Comparison of ENCODE assay signal across 10 mouse cellular contexts in the genomic region with DNA sequence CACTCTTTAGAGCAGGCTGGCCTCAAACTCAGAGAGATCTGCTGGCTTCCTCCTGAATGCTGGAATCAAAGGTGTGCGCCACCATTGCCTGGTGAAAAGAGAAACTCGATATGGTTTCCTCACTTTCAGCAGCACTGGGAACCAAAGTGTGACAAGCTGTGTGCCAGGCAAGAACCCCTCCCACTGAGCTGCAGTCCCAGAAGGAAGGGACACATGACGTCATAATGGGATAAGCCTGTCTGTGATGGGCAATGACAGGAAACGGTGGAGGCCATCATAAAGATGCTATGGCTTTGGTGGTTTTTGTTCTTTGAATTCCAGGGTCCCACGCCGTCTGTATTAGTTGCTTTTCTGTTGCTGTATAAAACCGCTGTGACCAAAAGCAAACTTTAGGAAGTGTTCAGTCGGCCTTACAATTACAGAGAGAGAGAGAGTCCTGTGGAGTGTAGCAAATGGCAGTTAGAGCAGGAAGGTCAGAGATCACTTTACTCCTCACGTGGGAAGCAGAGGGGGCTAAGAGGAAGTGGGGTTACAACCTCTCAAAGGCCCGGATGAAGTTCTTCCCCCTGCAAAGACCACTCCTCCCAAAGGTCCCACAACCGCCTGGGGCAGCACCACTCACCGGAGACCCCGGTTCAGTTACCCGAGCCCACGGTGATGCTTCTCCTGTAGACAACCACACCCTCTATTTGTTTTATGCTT. TPM values are rescaled to one million over a fixed set of nuclear protein-coding genes. Genes with fewer than 3 reads are reported as not detected.
DNase-seq lines count a peak whose midpoint lies in the region; ATAC-seq lines count a peak whose summit lies in the region.
"Had no signal": no experiment of that assay in that cellular context is flagged by ENCODE, and none has a peak within 500 bp of the region (broad histone marks: within the 10 kb centered on the region; RNA-seq: fewer than 3 reads in every experiment).

No protein-coding gene starts in this region.

- 44% methylated on average over 15 of the region's 15 CpGs for WGBS in heart, embryonic 11.5 days (ENCODE audit: insufficient replicate concordance)

- peak overlapping the region; percentile 2; the same call in 1 of the 2 replicates for H3K4me2 ChIP-seq in heart, embryonic 11.5 days

- H3K27me3 ChIP-seq in heart, embryonic 11.5 days (ENCODE audit: control insufficient read depth, insufficient read depth, low read length) = no peaks in the 10 kb centered on the region
- H3K27me3 ChIP-seq: CH12.LX had no signal

- no peaks in the 10 kb centered on the region for H3K36me3 ChIP-seq in heart, embryonic 11.5 days (ENCODE audit: control insufficient read depth, insufficient read depth, low read length)

- no peak for ATAC-seq in heart, embryonic 11.5 days (replicated peaks; ENCODE audit: insufficient number of reproducible peaks, low FRiP score, low TSS enrichment)

- DNase-seq in heart, postnatal 25 days (ENCODE audit: low spot score) = no peak
- DNase-seq in embryo, embryonic 10 days (ENCODE audit: low spot score) = peak; percentile 57
- peak; percentile 20 for DNase-seq in kidney, postnatal 14 days
- DNase-seq in mesoderm, embryonic 11.5 days (ENCODE audit: low read depth, low spot score) = peak; percentile 56
- DNase-seq in right cerebral cortex, postnatal 14 days = no peak
- DNase-seq in T-cell, adult 2 months (ENCODE audit: low spot score) = no peak
- no peak for DNase-seq in cerebellum, postnatal 14 days
- DNase-seq: cerebellum, adult 9-11 months had no signal

- peaks cover 3% of the 10 kb centered on the region; the same call in 1 of the 2 replicates for H3K4me1 ChIP-seq in heart, embryonic 11.5 days (ENCODE audit: control insufficient read depth, insufficient read depth, low read length)

- H3K9me3 ChIP-seq in heart, embryonic 11.5 days (replicated peaks; ENCODE audit: control insufficient read depth, low read length) = no peaks in the 10 kb centered on the region

- H3K27ac ChIP-seq in heart, embryonic 11.5 days (ENCODE audit: low read depth, low read length) = peak overlapping the region; percentile 70

- H3K9ac ChIP-seq in heart, embryonic 11.5 days (ENCODE audit: low read depth, low read length) = peak overlapping the region; percentile 34; the same call in 1 of the 2 replicates

- H3K4me3 ChIP-seq in heart, embryonic 11.5 days (ENCODE audit: low read depth, low read length) = no peak overlapping the region

- intact Hi-C loops in heart, postnatal 25 days (cut with DNase I) = no loop called here

RNA-seq across cellular contexts. Expression of a gene that starts 39.7 kb away (rescaled TPM):
- 2,081 and 2,101 TPM in 2 replicates for polyA plus RNA-seq in heart, embryonic 11.5 days (2014; fragmentation: Nextera tagmentation; extraction: Ambion mirVana)
- total RNA-seq in heart, postnatal 25 days (2021) = 100 to 1,000 TPM; 104 to 120 TPM

RNA-seq across cellular contexts. Expression of a gene that starts 41.1 kb away (rescaled TPM):
- 20.9 and 23.1 TPM in 2 replicates for polyA plus RNA-seq in heart, embryonic 11.5 days (2014; fragmentation: Nextera tagmentation; extraction: Ambion mirVana)
- 1 to 10 TPM; 5.4 to 6.3 TPM for total RNA-seq in heart, postnatal 25 days (2021)

Comparison
In these comparisons a context has a peak if more than half of its experiments do, and no peak if none do; other contexts are left out.
1. DNase-seq: peak in embryo, embryonic 10 days (single experiment), kidney, postnatal 14 days (single experiment) and mesoderm, embryonic 11.5 days (single experiment); none in heart, postnatal 25 days (single experiment), right cerebral cortex, postnatal 14 days (single experiment), T-cell, adult 2 months (single experiment) and cerebellum, postnatal 14 days (0 of 2).